Mouse (Mus musculus) forebrain, embryonic 12.5 days (tissue): ENCODE results near the gene 4930404N11Rik. TPM values are rescaled to one million over a fixed set of nuclear protein-coding genes. Genes with fewer than 3 reads are reported as not detected.

ENCODE experiments used
- ATAC-seq: fragments of 200-750 bp; cut with Nextera tagmentation; 2 replicates; pipeline ENCODE4 v1.8.0; 2017; ENCODE audit warnings: moderate TSS enrichment; ENCODE audit not compliant: low FRiP score
- H3K27ac ChIP-seq: fragments of 300-500 bp; sonication (generic); 2 replicates; pipeline ENCODE4 v1.5.1; 2016; ENCODE audit warnings: mild to moderate bottlenecking
- H3K27me3 ChIP-seq: fragments of 300-500 bp; sonication (generic); 2 replicates; pipeline ENCODE4 v1.6.1; 2016; ENCODE audit warnings: mild to moderate bottlenecking
- H3K36me3 ChIP-seq: fragments of 300-500 bp; sonication (generic); replicated peaks from 2 replicates; pipeline ENCODE4 v1.6.1; 2016; ENCODE audit warnings: mild to moderate bottlenecking
- H3K4me1 ChIP-seq: fragments of 300-500 bp; sonication (generic); 2 replicates; pipeline ENCODE4 v1.6.1; 2016
- H3K4me2 ChIP-seq: fragments of 300-500 bp; sonication (generic); 2 replicates; pipeline ENCODE4 v1.6.1; 2016; ENCODE audit warnings: mild to moderate bottlenecking, moderate library complexity
- H3K4me3 ChIP-seq: fragments of 300-500 bp; sonication (generic); replicated peaks from 2 replicates; pipeline ENCODE4 v1.5.1; 2016; ENCODE audit warnings: mild to moderate bottlenecking
- H3K9ac ChIP-seq: fragments of 300-500 bp; sonication (generic); 2 replicates; pipeline ENCODE4 v1.6.1; 2016; ENCODE audit warnings: mild to moderate bottlenecking
- H3K9me3 ChIP-seq: fragments of 300-500 bp; sonication (generic); 2 replicates; pipeline ENCODE4 v1.6.1; 2016
- WGBS: fragments of 180-500 bp; shearing (Covaris S2); methylation state at CpG from one replicate; pipeline ENCODE4 v1.1.7; 2016; 5-methylcytosine and 5-hydroxymethylcytosine counted together
- polyA plus RNA-seq: library from polyadenylated mRNA; unstranded; fragments of >200 nt; fragmentation: Nextera tagmentation; extraction: Ambion mirVana; gene quantifications from 2 replicates; pipeline ENCODE4 v1.2.1, GENCODE M21; 2016

The 4930404N11Rik gene
- polyA plus RNA-seq, 1 experiment from 2014 or later, result 1.2 TPM

DNA sequence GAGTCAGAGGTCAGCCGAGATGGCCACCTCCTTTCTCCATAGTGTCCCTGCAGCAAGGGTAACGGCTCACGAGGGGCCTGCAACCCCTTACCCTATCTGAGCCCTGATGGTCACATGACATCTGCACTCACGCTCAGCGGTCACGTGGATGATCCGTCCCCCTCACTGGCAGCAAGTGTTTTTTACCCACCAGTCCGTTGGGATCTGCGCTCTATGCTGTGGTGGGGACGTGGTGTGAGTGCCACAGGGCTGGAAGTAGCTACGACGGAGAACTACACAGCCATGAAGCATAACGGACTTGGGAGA, 42.8 kb upstream of the 4930404N11Rik start:
- no peak for ATAC-seq
- Histone ChIP-seq H3K27me3 (peaks cover 54% of the 10 kb centered on the region), H3K9me3 (no peaks in the 10 kb centered on the region), H3K4me2 (no peak overlapping the region), H3K4me1 (peaks cover 69% of the 10 kb centered on the region), H3K4me3 (no peak overlapping the region), H3K36me3 (peaks cover 15% of the 10 kb centered on the region), H3K27ac (no peak overlapping the region), H3K9ac (no peak overlapping the region)
- 45% methylated on average over 13 of the region's 13 CpGs for WGBS

DNA sequence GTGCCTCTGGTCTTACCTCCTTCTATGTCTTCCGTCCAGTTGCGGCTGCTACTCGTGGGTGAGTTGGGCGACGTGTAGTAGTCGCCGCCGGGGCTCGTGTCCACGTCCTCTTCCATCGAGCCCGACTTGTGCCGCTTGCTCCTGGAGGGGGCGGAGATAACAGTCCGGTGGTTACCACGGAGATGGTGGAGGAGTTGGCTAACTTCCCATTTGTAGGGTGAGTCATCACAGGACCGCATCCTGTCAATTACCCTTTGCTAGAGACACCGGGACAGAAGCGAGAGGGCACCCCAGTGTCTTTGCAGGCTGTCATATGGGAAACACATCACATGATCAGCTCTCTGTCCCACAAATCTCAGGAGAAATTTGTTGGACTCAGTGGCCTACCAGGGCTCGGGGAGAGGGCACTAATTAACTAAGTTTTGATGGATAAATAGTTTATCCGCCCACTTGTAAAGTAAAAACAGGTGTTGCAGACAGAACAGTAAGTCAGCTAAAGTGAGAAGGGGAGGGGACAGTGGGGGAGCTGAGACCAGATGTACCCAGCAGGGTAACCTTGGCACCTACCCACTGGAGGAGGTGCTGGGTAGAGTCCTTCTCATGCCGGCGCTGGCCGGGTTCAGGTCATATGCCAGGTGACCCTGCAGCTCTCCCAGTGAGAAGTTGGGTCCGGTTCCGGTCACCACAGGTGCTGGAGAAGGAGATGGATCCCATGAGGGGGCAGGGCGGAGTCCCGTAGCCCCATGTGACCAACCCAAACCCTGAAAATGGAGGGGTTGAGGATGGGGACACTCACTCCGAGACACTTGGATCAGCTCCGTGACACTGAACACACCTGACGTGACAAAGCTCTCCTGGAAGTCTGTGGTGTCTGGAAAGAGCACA, 42.2 kb upstream of the 4930404N11Rik start:
- Histone ChIP-seq H3K4me1 (peaks cover 71% of the 10 kb centered on the region), H3K9me3 (no peaks in the 10 kb centered on the region), H3K4me3 (peak overlapping the region; percentile 15; the same call in 1 of the 2 replicates), H3K27ac (no peak overlapping the region), H3K27me3 (peaks cover 57% of the 10 kb centered on the region), H3K4me2 (peak overlapping the region; percentile 29), H3K36me3 (peaks cover 15% of the 10 kb centered on the region), H3K9ac (no peak overlapping the region)
- no peak for ATAC-seq
- 23% methylated on average over 31 of the region's 31 CpGs for WGBS

DNA sequence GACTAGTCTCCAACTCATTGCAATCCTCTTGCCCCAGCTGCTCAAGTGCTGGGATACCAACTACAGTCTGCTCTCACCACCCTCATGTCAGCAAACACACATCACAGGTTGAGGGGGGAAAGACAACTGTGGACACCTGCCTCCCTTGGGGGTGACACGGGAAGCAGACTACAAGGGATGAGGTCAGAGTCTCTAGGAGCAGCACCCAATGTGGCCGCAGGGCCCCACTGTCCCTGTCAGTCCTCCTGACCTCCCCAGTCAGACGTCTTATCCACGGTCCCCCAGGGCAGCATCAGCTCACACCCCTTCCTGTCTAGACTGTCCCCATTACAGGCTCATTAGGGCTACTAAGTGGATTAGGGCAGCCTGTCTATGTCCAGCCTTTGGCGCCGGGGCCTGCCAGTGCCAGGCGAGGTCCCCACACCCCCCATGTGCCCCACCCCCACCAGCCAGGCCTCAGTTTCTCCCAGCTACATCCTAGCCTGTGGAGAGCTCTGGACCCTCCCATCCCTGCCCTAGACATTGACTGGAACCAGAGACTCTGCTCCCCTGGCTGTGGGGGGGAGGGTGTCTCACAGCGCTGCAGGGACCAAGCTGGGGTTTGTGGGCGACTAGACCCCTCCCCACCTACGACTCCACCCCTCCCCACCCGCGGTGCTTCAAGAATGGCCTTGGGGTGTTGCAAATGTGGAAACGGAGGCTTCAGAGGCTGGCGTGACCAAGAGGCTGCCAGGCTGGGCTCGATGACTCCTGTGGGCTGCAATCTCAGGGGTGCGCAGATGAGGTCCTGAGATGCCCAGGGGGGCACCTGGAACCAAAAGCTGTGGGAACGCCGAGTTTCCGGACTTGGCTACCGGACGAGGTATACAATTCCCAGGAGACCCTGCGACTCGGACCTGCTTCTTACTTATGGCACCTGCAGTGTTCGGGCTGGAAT, 41.2 kb upstream of the 4930404N11Rik start:
- Histone ChIP-seq H3K27ac (no peak overlapping the region), H3K9me3 (no peaks in the 10 kb centered on the region)

DNA sequence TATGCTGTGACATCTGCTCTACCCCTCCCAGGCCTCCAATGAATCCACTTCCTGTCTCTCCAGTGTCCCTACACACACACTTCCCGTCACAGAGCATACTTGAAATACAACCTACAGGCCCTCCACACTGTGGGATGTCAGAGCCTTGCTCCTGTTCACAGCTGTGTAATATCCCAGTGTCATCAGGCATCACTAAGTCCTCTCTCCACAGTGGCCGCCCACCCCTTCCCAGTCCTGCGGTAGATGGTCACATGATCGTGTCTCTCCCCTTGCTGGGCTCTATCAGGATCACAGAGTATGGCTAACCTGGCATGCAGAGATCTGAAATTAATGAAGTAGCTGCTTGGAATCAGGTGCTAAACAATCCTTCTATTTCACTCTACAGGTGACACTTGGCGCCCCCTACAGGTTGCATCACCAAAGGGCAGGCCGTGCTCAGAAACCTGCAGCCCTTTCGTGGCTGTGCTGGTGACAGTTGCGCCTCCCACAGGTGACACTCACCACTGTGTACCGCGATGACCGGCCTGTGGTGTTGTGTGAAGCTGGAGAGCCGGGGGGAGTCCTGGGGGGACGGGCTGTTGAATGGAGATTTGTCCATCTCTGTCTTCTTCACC, 40.1 kb upstream of the 4930404N11Rik start:
- H3K4me2 ChIP-seq, result no peak overlapping the region
- WGBS, result 43% methylated on average over 13 of the region's 13 CpGs
- H3K27me3 ChIP-seq, result peaks cover 59% of the 10 kb centered on the region
- peaks cover 15% of the 10 kb centered on the region for H3K36me3 ChIP-seq
- no peaks in the 10 kb centered on the region for H3K9me3 ChIP-seq
- H3K9ac ChIP-seq, result no peak overlapping the region
- H3K4me1 ChIP-seq, result peaks cover 76% of the 10 kb centered on the region
- no peak overlapping the region for H3K4me3 ChIP-seq
- no peak overlapping the region for H3K27ac ChIP-seq
- no peak for ATAC-seq

More for the DNA sequence above, 41.2 kb upstream of the 4930404N11Rik start:
- Histone ChIP-seq H3K9ac (no peak overlapping the region), H3K4me1 (peaks cover 75% of the 10 kb centered on the region), H3K36me3 (peaks cover 15% of the 10 kb centered on the region), H3K4me2 (peak overlapping the region; percentile 29), H3K4me3 (peak overlapping the region; percentile 15; the same call in 1 of the 2 replicates), H3K27me3 (peaks cover 57% of the 10 kb centered on the region)
- WGBS, result 27% methylated on average over 24 of the region's 24 CpGs
- ATAC-seq, result no peak

DNA sequence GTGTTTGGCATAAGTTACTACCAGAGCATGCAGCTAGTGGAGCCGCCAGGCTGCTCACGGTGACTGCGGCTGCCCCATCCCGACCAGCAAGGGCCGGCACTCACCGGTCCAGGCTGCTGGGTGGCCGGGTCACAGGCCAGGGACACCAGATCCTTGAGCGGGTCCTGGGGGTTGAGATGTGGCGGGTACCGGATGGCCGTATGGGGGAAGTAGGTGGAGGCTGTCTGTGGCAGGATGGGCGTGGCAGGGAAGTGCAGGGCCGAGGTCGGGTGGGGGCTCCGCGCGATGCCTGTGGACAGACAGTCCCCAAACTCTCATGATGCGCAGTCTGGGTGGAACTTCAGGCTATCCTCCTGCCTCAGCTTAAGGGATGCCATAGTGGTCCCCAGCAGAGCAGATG, 39.1 kb upstream of the 4930404N11Rik start:
- Histone ChIP-seq H3K4me1 (peaks cover 77% of the 10 kb centered on the region), H3K9ac (no peak overlapping the region), H3K4me3 (no peak overlapping the region), H3K4me2 (no peak overlapping the region), H3K9me3 (no peaks in the 10 kb centered on the region), H3K36me3 (peaks cover 24% of the 10 kb centered on the region), H3K27me3 (peaks cover 69% of the 10 kb centered on the region), H3K27ac (no peak overlapping the region)
- WGBS, result 59% methylated on average over 18 of the region's 18 CpGs
- ATAC-seq, result no peak

DNA sequence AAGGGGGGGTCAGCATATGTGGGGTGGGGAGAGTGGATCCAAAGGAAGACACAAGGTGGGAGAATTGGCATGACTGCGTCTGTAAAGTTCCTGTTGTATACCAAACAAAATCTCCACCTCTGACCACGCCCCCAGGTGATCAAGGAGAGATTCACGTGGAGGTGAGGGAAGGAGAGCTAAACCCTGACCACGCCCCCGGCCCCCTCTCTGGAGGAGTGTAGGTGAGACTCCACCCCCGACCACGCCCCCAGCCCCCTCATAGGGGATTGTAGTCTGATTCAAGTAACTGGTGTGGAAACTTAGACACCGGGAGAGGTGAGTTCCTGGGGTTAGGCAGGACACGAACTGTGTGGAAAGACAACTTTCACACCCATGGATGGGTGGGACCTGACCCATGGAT, 38.5 kb upstream of the 4930404N11Rik start:
- peaks cover 70% of the 10 kb centered on the region for H3K27me3 ChIP-seq
- peaks cover 30% of the 10 kb centered on the region for H3K36me3 ChIP-seq
- peaks cover 75% of the 10 kb centered on the region for H3K4me1 ChIP-seq
- no peak for ATAC-seq
- H3K4me2 ChIP-seq, result no peak overlapping the region
- H3K9ac ChIP-seq, result no peak overlapping the region
- no peak overlapping the region for H3K4me3 ChIP-seq
- H3K9me3 ChIP-seq, result no peaks in the 10 kb centered on the region
- H3K27ac ChIP-seq, result no peak overlapping the region
- WGBS, result 12% methylated on average over 9 of the region's 9 CpGs

DNA sequence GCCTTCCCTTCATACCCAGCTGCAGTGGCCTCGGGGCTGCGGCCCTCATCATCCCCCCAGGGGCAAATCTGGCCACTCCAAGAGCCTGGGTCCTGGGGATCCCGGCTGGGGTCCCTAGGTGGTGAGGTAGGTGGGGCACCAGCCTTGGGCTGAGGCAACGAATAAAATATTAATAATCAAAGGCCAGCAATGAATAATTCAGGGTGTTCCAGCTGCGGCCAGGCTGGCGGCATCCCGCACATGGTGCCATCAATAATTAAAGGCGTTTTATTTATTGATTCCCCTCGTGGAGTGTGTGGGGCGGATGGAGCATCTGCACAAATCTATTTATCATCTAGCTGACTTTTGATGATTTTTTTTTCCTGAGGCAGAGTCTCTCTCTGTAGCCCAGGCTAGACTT, 37.9 kb upstream of the 4930404N11Rik start:
- Histone ChIP-seq H3K4me3 (no peak overlapping the region), H3K36me3 (peaks cover 30% of the 10 kb centered on the region), H3K27me3 (peaks cover 65% of the 10 kb centered on the region), H3K9me3 (no peaks in the 10 kb centered on the region), H3K4me1 (peaks cover 70% of the 10 kb centered on the region), H3K4me2 (no peak overlapping the region), H3K27ac (peak overlapping the region; percentile 84; the same call in 1 of the 2 replicates), H3K9ac (no peak overlapping the region)
- ATAC-seq, result no peak
- WGBS, result 55% methylated on average over 10 of the region's 10 CpGs

DNA sequence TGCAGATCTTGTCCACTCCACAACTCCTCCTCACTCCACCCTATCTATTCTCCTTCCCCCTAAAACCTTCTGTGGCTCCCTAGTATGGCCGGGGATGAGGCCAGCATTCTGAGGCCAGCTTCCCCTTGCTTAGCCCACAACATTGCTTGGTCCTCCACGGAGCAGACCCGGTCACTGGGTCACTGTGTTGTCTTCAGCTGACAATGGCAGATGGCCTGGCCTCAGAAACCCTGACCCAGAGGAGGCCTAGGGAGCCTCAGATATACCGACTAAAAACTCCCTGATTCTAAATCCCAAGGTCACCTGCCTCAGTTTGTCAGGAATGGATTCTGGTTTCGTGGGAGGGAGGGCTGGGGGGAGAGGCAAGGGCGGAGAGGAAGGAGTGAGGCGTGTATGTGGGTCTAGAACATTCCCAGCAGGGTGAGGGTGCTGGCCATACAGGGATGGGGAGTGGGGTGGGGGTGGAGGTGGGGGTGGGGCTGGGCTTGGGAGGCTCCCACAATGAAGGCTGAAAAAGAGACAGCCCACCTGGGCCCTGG, 36.7 kb upstream of the 4930404N11Rik start:
- Histone ChIP-seq H3K36me3 (peaks cover 30% of the 10 kb centered on the region), H3K9me3 (no peaks in the 10 kb centered on the region), H3K4me3 (peak overlapping the region; percentile 11; the same call in 1 of the 2 replicates), H3K9ac (peak overlapping the region; percentile 36), H3K27me3 (peaks cover 55% of the 10 kb centered on the region), H3K4me1 (peaks cover 58% of the 10 kb centered on the region), H3K4me2 (peak overlapping the region; percentile 39), H3K27ac (peak overlapping the region; percentile 84)
- no peak for ATAC-seq
- 11% methylated on average over 7 of the region's 7 CpGs for WGBS

DNA sequence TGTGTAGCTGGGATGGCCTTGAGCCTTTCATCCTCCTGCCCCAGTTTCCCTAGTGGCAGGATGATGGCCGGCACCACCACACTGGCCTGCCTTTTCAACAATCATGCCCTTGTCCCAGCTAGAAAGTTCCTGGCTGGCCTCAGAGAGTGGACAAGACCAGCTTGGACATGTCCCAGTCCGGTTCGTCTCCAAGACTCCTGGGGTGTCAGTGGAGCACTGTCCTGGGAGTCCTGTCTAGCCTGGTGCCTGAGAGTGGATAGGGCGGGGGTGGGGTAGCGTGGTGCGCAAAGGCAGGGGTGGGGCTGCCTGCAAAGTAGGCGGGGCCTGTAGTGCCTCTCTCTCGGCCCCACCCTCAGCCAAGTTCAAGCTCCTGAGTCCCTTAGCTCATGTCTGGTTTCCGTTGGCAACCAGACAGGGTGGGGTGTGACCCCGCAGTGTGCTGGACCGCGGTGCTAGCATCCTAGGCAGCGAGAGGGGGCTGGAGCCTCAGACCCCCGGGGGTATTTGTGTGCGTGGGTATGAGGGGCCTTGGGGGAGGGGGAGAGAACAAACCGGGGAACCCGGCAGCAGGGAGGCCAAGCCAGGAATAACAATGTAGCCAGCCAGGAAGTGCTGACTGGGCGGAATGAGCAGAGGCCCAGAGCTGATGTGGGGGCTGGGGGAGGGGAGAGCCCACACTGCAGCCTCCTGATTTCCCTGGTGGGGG, 36.1 kb upstream of the 4930404N11Rik start:
- peaks cover 56% of the 10 kb centered on the region for H3K4me1 ChIP-seq
- peak overlapping the region; percentile 11; the same call in 1 of the 2 replicates for H3K4me3 ChIP-seq
- H3K9ac ChIP-seq, result peak overlapping the region; percentile 36
- ATAC-seq, result peak; percentile 78
- H3K27ac ChIP-seq, result peak overlapping the region; percentile 84
- WGBS, result 5% methylated on average over 18 of the region's 18 CpGs
- H3K36me3 ChIP-seq, result peaks cover 26% of the 10 kb centered on the region
- H3K4me2 ChIP-seq, result peak overlapping the region; percentile 39
- H3K9me3 ChIP-seq, result no peaks in the 10 kb centered on the region
- H3K27me3 ChIP-seq, result peaks cover 50% of the 10 kb centered on the region

DNA sequence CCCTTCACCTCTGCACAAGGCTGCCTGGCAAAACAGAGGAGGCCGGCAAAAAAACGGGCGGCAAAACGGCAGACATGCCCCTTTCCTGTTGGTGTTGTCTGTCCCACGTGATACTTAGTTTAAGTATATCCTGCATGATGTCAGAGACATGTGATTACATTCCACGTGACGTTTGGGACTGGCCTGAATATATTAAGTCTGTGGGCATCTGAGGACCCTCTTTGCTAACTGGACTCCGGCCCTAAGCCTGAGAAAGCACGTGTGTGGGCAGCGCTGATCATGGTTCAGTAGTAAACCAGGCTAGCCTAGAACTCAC, 35.5 kb upstream of the 4930404N11Rik start:
- peak; percentile 24 for ATAC-seq
- Histone ChIP-seq H3K27me3 (peaks cover 45% of the 10 kb centered on the region), H3K9me3 (no peaks in the 10 kb centered on the region), H3K27ac (peak overlapping the region; percentile 84), H3K4me3 (no peak overlapping the region), H3K4me2 (no peak overlapping the region), H3K9ac (no peak overlapping the region), H3K36me3 (peaks cover 23% of the 10 kb centered on the region), H3K4me1 (peaks cover 56% of the 10 kb centered on the region)
- 34% methylated on average over 10 of the region's 10 CpGs for WGBS

DNA sequence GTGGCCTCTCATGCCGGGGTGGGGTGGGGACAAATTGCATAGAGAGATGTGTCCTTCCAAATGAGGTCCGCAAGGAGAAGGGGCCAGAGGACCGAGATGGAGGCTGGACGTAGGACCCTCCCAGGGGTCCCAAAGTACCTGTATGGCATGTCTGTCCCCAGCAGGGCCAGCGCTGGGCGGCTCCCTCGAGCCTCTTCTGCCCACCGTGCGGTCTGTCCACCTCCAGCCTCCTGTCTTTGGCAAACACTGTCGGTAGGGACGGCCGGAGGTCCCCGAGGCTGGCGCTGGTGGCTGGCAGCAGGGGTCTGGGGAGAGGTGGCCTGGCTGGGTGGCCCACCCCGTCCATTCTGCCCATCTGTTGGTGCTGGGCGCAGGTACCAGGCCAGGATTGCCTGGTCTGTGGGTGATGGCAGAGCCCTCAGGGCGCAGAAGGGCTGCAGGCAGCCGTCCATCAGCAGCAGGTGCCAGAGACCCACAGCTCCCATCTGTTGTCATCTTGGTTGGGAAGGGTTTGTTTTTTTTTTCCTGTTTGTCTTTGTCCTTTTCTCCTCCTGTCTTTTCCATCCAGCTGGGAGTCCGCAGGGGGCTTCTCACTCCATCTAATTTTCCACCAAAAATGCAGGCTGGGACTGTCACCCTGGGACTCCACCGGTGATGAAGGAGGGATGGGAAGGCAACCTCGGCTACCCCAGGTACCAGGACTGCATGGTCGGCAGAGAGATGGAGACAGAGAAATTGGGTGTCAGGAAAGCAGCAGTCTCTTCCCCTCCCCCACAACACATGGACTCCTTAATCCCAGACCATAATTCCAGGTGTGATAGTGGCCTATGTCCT, 35.0 kb upstream of the 4930404N11Rik start:
- H3K4me2 ChIP-seq, result peak overlapping the region; percentile 19; the same call in 1 of the 2 replicates
- H3K27me3 ChIP-seq, result peaks cover 39% of the 10 kb centered on the region
- 0 out of 2 replicates have a peak overlapping the region, but pooled peaks have one; percentile 5 for H3K4me3 ChIP-seq
- peaks cover 56% of the 10 kb centered on the region for H3K4me1 ChIP-seq
- no peak overlapping the region for H3K9ac ChIP-seq
- 58% methylated on average over 21 of the region's 22 CpGs for WGBS
- no peaks in the 10 kb centered on the region for H3K9me3 ChIP-seq
- H3K36me3 ChIP-seq, result peaks cover 18% of the 10 kb centered on the region
- no peak for ATAC-seq
- peak overlapping the region; percentile 84; the same call in 1 of the 2 replicates for H3K27ac ChIP-seq
